Mouse (Mus musculus): Measurements from ENCODE around the gene Rps27. TPM values are rescaled to one million over a fixed set of nuclear protein-coding genes. Genes with fewer than 3 reads are reported as not detected.

The Rps27 gene
- total and polyA plus RNA-seq, 3 experiments, result 1,222 to 3,858 (median 2,224) TPM

DNA sequence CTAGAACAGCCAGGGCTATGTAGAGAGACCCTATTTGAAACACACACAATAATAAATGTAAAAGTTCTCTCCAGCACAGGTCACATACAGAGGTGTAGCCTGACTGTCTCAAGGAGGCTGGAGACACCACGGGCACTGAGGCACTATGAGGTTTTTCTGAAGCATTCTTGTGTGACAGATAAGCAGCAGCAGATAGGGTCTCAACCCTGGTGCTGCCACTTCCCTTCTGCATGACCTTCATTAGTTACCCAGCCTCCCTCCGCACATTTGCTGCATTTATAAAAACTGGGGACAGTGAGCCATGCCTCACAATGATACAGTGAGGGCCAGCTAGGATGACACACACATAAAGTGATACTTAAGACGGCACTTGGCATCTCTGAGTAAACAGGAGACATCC, 9.5 kb upstream of the Rps27 start:
- no peak overlapping the region for H3K4me3 ChIP-seq (replicated peaks in 1 of 3; ENCODE audit: low read depth in 2 of 3, low read length in 2 of 3, poor library complexity in 1 of 3)
- dilution Hi-C loops (cut with MboI; ENCODE audit: extremely low pct_ligation_motif_present, extremely low pct_unique_long_range_greater_than_20kb, low sequenced_read_pairs) (no loop called here), in situ Hi-C loops (cut with MboI; ENCODE audit: low pct_ligation_motif_present, low pct_unique_long_range_greater_than_20kb, low sequenced_read_pairs) (loop anchor here (5.0 kb wide), 1 partner anchor 149 kb away; no protein-coding TSS in a partner anchor)
- TF ChIP-seq MAFK (IDR thresholded peaks at IDR 0.05; ENCODE audit: insufficient replicate concordance, low read length), result no peak
- no peak for TF ChIP-seq BHLHE40 (IDR thresholded peaks at IDR 0.05; ENCODE audit: low read depth, low read length)
- TF ChIP-seq SIN3A (IDR thresholded peaks at IDR 0.05; ENCODE audit: low read length), result no peak
- TF ChIP-seq PAX5 (IDR thresholded peaks at IDR 0.05; ENCODE audit: low read length), result no peak
- no peak for TF ChIP-seq TCF12 (IDR thresholded peaks at IDR 0.05; ENCODE audit: low read depth, low read length)
- no peak for TF ChIP-seq UBTF (IDR thresholded peaks at IDR 0.05; ENCODE audit: low read depth, low read length)
- TF ChIP-seq ZMIZ1 (IDR thresholded peaks at IDR 0.05; ENCODE audit: low read depth, low read length), result no peak
- no peak for TF ChIP-seq HCFC1 (IDR thresholded peaks at IDR 0.05; ENCODE audit: low read depth, low read length)
- TF ChIP-seq GABPA (IDR thresholded peaks at IDR 0.05; ENCODE audit: insufficient replicate concordance, low read depth, low read length), result no peak
- no peak for TF ChIP-seq CTCF (conservative IDR thresholded peaks at IDR 0.05 in 1 of 2, IDR thresholded peaks at IDR 0.05 in 1 of 2; ENCODE audit: low read depth in 2 of 2, low read length in 2 of 2)
- no peak for TF ChIP-seq JUND (conservative IDR thresholded peaks at IDR 0.05; ENCODE audit: low read depth, low read length)
- H3K4me1 ChIP-seq (ENCODE audit: control insufficient read depth in 1 of 2, insufficient read depth in 2 of 2), result peaks cover 10 to 35% of the 10 kb centered on the region in 2 experiments; a peak in 3 of 4 replicates
- H3K9ac ChIP-seq (ENCODE audit: insufficient read depth, low read depth), result no peak overlapping the region
- no peaks in the 10 kb centered on the region for H3K36me3 ChIP-seq (replicated peaks in 1 of 2; ENCODE audit: control insufficient read depth in 1 of 2, insufficient read depth in 1 of 2, low read length in 1 of 2)
- no peaks in the 10 kb centered on the region for H3K27me3 ChIP-seq (replicated peaks)
- no peak overlapping the region for H3K27ac ChIP-seq (ENCODE audit: insufficient read depth, low read depth)
- no peak overlapping the region for H3K4me2 ChIP-seq (ENCODE audit: insufficient read depth, low read depth, poor library complexity, severe bottlenecking)
- DNase-seq (ENCODE audit: extremely low read depth), result no peak
- H3K79me2 ChIP-seq (replicated peaks; ENCODE audit: control insufficient read depth, extremely low read depth, insufficient read depth, poor library complexity, severe bottlenecking), result no peaks in the 10 kb centered on the region
- no peaks in the 10 kb centered on the region for H3K9me3 ChIP-seq (replicated peaks; ENCODE audit: low read length)

GRCm38 (mm10) chr3:90222455-90222854, 9.0 kb upstream of the Rps27 start:
- TF ChIP-seq MAFK (IDR thresholded peaks at IDR 0.05; ENCODE audit: insufficient replicate concordance, low read length) (peak; percentile 50; the same call in 1 of the 2 replicates), JUND (conservative IDR thresholded peaks at IDR 0.05; ENCODE audit: low read depth, low read length) (no peak)
- H3K27me3 ChIP-seq (replicated peaks), result no peaks in the 10 kb centered on the region
- in situ Hi-C loops (cut with MboI; ENCODE audit: low pct_ligation_motif_present, low pct_unique_long_range_greater_than_20kb, low sequenced_read_pairs), result loop anchor here (5.0 kb wide), 1 partner anchor 150 kb away; no protein-coding TSS in a partner anchor
- no peak overlapping the region for H3K4me3 ChIP-seq (replicated peaks in 1 of 3; ENCODE audit: low read depth in 2 of 3, low read length in 2 of 3, poor library complexity in 1 of 3)
- no peaks in the 10 kb centered on the region for H3K9me3 ChIP-seq (replicated peaks; ENCODE audit: low read length)
- no peak overlapping the region for H3K4me2 ChIP-seq (ENCODE audit: insufficient read depth, low read depth, poor library complexity, severe bottlenecking)
- DNase-seq (ENCODE audit: extremely low read depth), result no peak
- H3K9ac ChIP-seq (ENCODE audit: insufficient read depth, low read depth), result no peak overlapping the region
- H3K79me2 ChIP-seq (replicated peaks; ENCODE audit: control insufficient read depth, extremely low read depth, insufficient read depth, poor library complexity, severe bottlenecking), result no peaks in the 10 kb centered on the region
- no peaks in the 10 kb centered on the region for H3K36me3 ChIP-seq (replicated peaks in 1 of 2; ENCODE audit: control insufficient read depth in 1 of 2, insufficient read depth in 1 of 2, low read length in 1 of 2)
- H3K4me1 ChIP-seq (ENCODE audit: control insufficient read depth in 1 of 2, insufficient read depth in 2 of 2), result peaks cover 10 to 35% of the 10 kb centered on the region in 2 experiments; a peak in 3 of 4 replicates
- dilution Hi-C loops (cut with MboI; ENCODE audit: extremely low pct_ligation_motif_present, extremely low pct_unique_long_range_greater_than_20kb, low sequenced_read_pairs), result no loop called here
- no peak overlapping the region for H3K27ac ChIP-seq (ENCODE audit: insufficient read depth, low read depth)

DNA sequence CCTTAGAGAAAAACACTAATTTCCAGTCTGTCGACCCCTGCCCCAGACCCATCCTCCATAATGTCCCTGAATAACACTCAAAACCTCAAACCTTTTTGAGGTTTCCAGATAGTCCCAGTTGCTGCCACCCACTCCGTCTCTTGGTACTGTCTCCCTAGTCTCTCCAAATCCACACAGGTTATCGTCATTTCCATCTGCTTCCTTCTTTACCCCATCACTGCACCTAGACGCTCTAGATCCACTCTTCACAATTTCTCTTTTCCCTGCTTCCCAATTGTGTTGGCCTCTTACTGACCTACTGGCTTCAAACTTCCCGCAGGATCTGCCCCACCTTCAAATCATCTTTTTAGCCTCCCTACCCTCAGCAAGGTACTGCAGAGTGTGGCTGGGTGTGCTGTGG, 7.7 kb upstream of the Rps27 start:
- dilution Hi-C loops (cut with MboI; ENCODE audit: extremely low pct_ligation_motif_present, extremely low pct_unique_long_range_greater_than_20kb, low sequenced_read_pairs), result no loop called here
- H3K27me3 ChIP-seq (replicated peaks), result no peaks in the 10 kb centered on the region
- no peak overlapping the region for H3K9ac ChIP-seq (ENCODE audit: insufficient read depth, low read depth)
- TF ChIP-seq GABPA (IDR thresholded peaks at IDR 0.05; ENCODE audit: insufficient replicate concordance, low read depth, low read length), result no peak
- no peak for TF ChIP-seq RAD21 (IDR thresholded peaks at IDR 0.05; ENCODE audit: low read depth, low read length)
- TF ChIP-seq MYC (IDR thresholded peaks at IDR 0.05; ENCODE audit: low read depth, low read length), result no peak
- TF ChIP-seq E2F4 (IDR thresholded peaks at IDR 0.05; ENCODE audit: insufficient replicate concordance, low read depth, low read length), result no peak
- TF ChIP-seq RCOR1 (conservative IDR thresholded peaks at IDR 0.05; ENCODE audit: low read depth, low read length), result no peak
- no peak for TF ChIP-seq SMC3 (IDR thresholded peaks at IDR 0.05; ENCODE audit: low read depth, low read length)
- TF ChIP-seq MAZ (IDR thresholded peaks at IDR 0.05; ENCODE audit: low read depth, low read length), result no peak
- TF ChIP-seq TBP (conservative IDR thresholded peaks at IDR 0.05; ENCODE audit: low read depth, low read length), result no peak
- no peak for TF ChIP-seq MAX (IDR thresholded peaks at IDR 0.05; ENCODE audit: low read length)
- TF ChIP-seq CHD2 (IDR thresholded peaks at IDR 0.05; ENCODE audit: low read length), result no peak
- no peak for TF ChIP-seq ZC3H11A (IDR thresholded peaks at IDR 0.05; ENCODE audit: low read depth, low read length)
- no peak for TF ChIP-seq ETS1 (conservative IDR thresholded peaks at IDR 0.05; ENCODE audit: low read depth, low read length)
- no peak for TF ChIP-seq ZMIZ1 (IDR thresholded peaks at IDR 0.05; ENCODE audit: low read depth, low read length)
- TF ChIP-seq HCFC1 (IDR thresholded peaks at IDR 0.05; ENCODE audit: low read depth, low read length), result no peak
- no peak for TF ChIP-seq PAX5 (IDR thresholded peaks at IDR 0.05; ENCODE audit: low read length)
- TF ChIP-seq MXI1 (IDR thresholded peaks at IDR 0.05; ENCODE audit: low read depth, low read length), result no peak
- TF ChIP-seq ELF1 (IDR thresholded peaks at IDR 0.05; ENCODE audit: low read depth, low read length), result no peak
- no peaks in the 10 kb centered on the region for H3K36me3 ChIP-seq (replicated peaks in 1 of 2; ENCODE audit: control insufficient read depth in 1 of 2, insufficient read depth in 1 of 2, low read length in 1 of 2)
- H3K4me3 ChIP-seq (replicated peaks in 1 of 3; ENCODE audit: low read depth in 2 of 3, low read length in 2 of 3, poor library complexity in 1 of 3), result no peak overlapping the region
- no peak for DNase-seq (ENCODE audit: extremely low read depth)
- no peaks in the 10 kb centered on the region for H3K9me3 ChIP-seq (replicated peaks; ENCODE audit: low read length)
- in situ Hi-C loops (cut with MboI; ENCODE audit: low pct_ligation_motif_present, low pct_unique_long_range_greater_than_20kb, low sequenced_read_pairs), result loop anchor here (5.0 kb wide), 1 partner anchor 151 kb away; no protein-coding TSS in a partner anchor
- H3K27ac ChIP-seq (ENCODE audit: insufficient read depth, low read depth), result no peak overlapping the region
- H3K4me2 ChIP-seq (ENCODE audit: insufficient read depth, low read depth, poor library complexity, severe bottlenecking), result no peak overlapping the region
- H3K79me2 ChIP-seq (replicated peaks; ENCODE audit: control insufficient read depth, extremely low read depth, insufficient read depth, poor library complexity, severe bottlenecking), result no peaks in the 10 kb centered on the region
- peaks cover 10 to 35% of the 10 kb centered on the region in 2 experiments; a peak in 3 of 4 replicates for H3K4me1 ChIP-seq (ENCODE audit: control insufficient read depth in 1 of 2, insufficient read depth in 2 of 2)
